Mouse (Mus musculus) neutrophil, adult 5-6 weeks (primary cell): ENCODE results near the gene Smarca5. TPM values are rescaled to one million over a fixed set of nuclear protein-coding genes. Genes with fewer than 3 reads are reported as not detected.

Experiments used
- ATAC-seq: fragments of 151-379, 151-347 bp; 2 replicates; pipeline ENCODE4 v1.8.0; 2017; ENCODE audit warnings: mild to moderate bottlenecking, moderate TSS enrichment; ENCODE audit not compliant: insufficient number of reproducible peaks, poor library complexity, low FRiP score, severe bottlenecking; ENCODE audit errors: extremely low read depth
- total RNA-seq: library from RNA; stranded (forward); fragments of 200-1000 nt; gene quantifications from 2 replicates; pipeline ENCODE4 v1.2.3, GENCODE M21; 2017

Smarca5 gene
- total RNA-seq: 141 and 148 TPM in 2 replicates

GRCm38 (mm10) chr8:80739155-80739924, at the start of gene Smarca5:
Gene Smarca5, minus strand, starts transcription at chr8:80739497.
- ATAC-seq: peak; percentile 93

- no peak for ATAC-seq
These were observed 45.3 kb upstream of the Smarca5 start for GRCm38 (mm10) chr8:80784559-80784958.

- no peak for ATAC-seq
These were observed 44.0 kb upstream of the Smarca5 start for GRCm38 (mm10) chr8:80783271-80783670.

GRCm38 (mm10) chr8:80781338-80781737, 42.0 kb upstream of the Smarca5 start:
- no peak for ATAC-seq

- ATAC-seq: no peak
These were observed 41.0 kb upstream of the Smarca5 start for GRCm38 (mm10) chr8:80780271-80780670.

- no peak for ATAC-seq
These were observed 37.1 kb upstream of the Smarca5 start for GRCm38 (mm10) chr8:80776436-80776835.

- ATAC-seq: no peak
These were observed 33.6 kb upstream of the Smarca5 start for GRCm38 (mm10) chr8:80772732-80773460.

GRCm38 (mm10) chr8:80768451-80768850, 29.2 kb upstream of the Smarca5 start:
- no peak for ATAC-seq

GRCm38 (mm10) chr8:80753017-80753715, 13.9 kb upstream of the Smarca5 start:
- peak; percentile 79 for ATAC-seq

- ATAC-seq: no peak
These were observed 13.1 kb upstream of the Smarca5 start for GRCm38 (mm10) chr8:80752429-80752828.

GRCm38 (mm10) chr8:80749091-80749490, 9.8 kb upstream of the Smarca5 start:
- ATAC-seq: no peak

- no peak for ATAC-seq
These were observed 635 bp upstream of the Smarca5 start for GRCm38 (mm10) chr8:80739932-80740331.

GRCm38 (mm10) chr8:80738388-80739154, 726 bp downstream of the Smarca5 start:
- no peak for ATAC-seq

GRCm38 (mm10) chr8:80738046-80738387, 1.3 kb downstream of the Smarca5 start:
- no peak for ATAC-seq

- no peak for ATAC-seq
These were observed 7.0 kb downstream of the Smarca5 start for GRCm38 (mm10) chr8:80732326-80732725.

GRCm38 (mm10) chr8:80714461-80714860, 24.8 kb downstream of the Smarca5 start:
- no peak for ATAC-seq

GRCm38 (mm10) chr8:80710670-80711400, 28.5 kb downstream of the Smarca5 start:
- no peak for ATAC-seq

- 0 out of 2 replicates have a peak, but pooled peaks have one; percentile 36 for ATAC-seq
These were observed 51.2 kb downstream of the Smarca5 start for GRCm38 (mm10) chr8:80688141-80688540.
